Comparison of ENCODE assay signal across 8 mouse cellular contexts in genomic region chr3:96238954-96239793, GRCm38 (mm10). TPM values are rescaled to one million over a fixed set of nuclear protein-coding genes. Genes with fewer than 3 reads are reported as not detected.
DNase-seq lines count a peak whose midpoint lies in the region; ATAC-seq and TF ChIP-seq lines count a peak whose summit lies in the region.
"Not testable (repeated sequence)": the region's sequence is repeated elsewhere in the genome, so short reads cannot be mapped to it uniquely, and the experiment has no call there.

Gene Hist2h3c2 (minus strand): TSS chr3:96239127.

- H3K27me3 ChIP-seq in G1E (ENCODE audit: insufficient read depth, low read length); liver, embryonic 14.5 days (ENCODE audit: control insufficient read depth, insufficient read depth, low read length); midbrain, postnatal 0 days (ENCODE audit: insufficient read depth, low read length): not testable (repeated sequence)

- peak within 1 kb of the TSS; percentile 95 for H3K9ac ChIP-seq in liver, embryonic 14.5 days (replicated peaks)
- not testable (repeated sequence) for H3K9ac ChIP-seq in midbrain, postnatal 0 days (replicated peaks; ENCODE audit: low read length, poor library complexity, severe bottlenecking)

- DNase-seq in G1E (ENCODE audit: low spot score); liver, embryonic 14.5 days (ENCODE audit: low read depth in 3 of 3, low spot score in 3 of 3); midbrain, postnatal 0 days (ENCODE audit: low spot score): not testable (repeated sequence)
- peak; percentile 51 to 67 for DNase-seq in cerebellum, postnatal 10 days
- peak; percentile 32 to 66 for DNase-seq in heart, postnatal 36 days
- peak; percentile 66 for DNase-seq in kidney, postnatal 10 days
- peak; percentile 73 to 89 for DNase-seq in spleen, postnatal 4 days (ENCODE audit: low spot score in 2 of 2)

- peak within 1 kb of the TSS; percentile 98 for H3K27ac ChIP-seq in liver, embryonic 14.5 days
- H3K27ac ChIP-seq in midbrain, postnatal 0 days (ENCODE audit: low read depth, low read length), result not testable (repeated sequence)

- H3K36me3 ChIP-seq in G1E (replicated peaks); liver, embryonic 14.5 days (replicated peaks; ENCODE audit: control insufficient read depth, insufficient read depth, low read depth); midbrain, postnatal 0 days (ENCODE audit: insufficient read depth, low read length): not testable (repeated sequence)

- peak within 1 kb of the TSS; percentile 67 for H3K4me3 ChIP-seq in G1E (ENCODE audit: low read depth, low read length)
- H3K4me3 ChIP-seq in liver, embryonic 14.5 days (ENCODE audit: insufficient read depth in 1 of 2, low read depth in 2 of 2, low read length in 2 of 2), result peak within 1 kb of the TSS; percentile 57 to 73
- H3K4me3 ChIP-seq in midbrain, postnatal 0 days (ENCODE audit: low read depth, low read length), result peak within 1 kb of the TSS; percentile 23

- not testable (repeated sequence) for TF ChIP-seq CTCF in G1E (IDR thresholded peaks at IDR 0.05; ENCODE audit: low read depth, low read length); liver, embryonic 14.5 days (IDR thresholded peaks at IDR 0.05; ENCODE audit: low read depth); midbrain, postnatal 0 days (IDR thresholded peaks at IDR 0.05)

- not testable (repeated sequence) for H3K9me3 ChIP-seq in G1E (replicated peaks); liver, embryonic 14.5 days (ENCODE audit: control insufficient read depth, low read length); midbrain, postnatal 0 days (ENCODE audit: low read length)

- peak within 1 kb of the TSS; percentile 92 for H3K4me2 ChIP-seq in liver, embryonic 14.5 days (ENCODE audit: low read depth)
- H3K4me2 ChIP-seq in midbrain, postnatal 0 days (ENCODE audit: low read depth, low read length, poor library complexity, severe bottlenecking), result peak within 1 kb of the TSS; percentile 42

- peaks cover 29% of the 10 kb centered on the region for H3K4me1 ChIP-seq in G1E (ENCODE audit: insufficient read depth, low read depth, low read length)
- peaks cover 20 to 31% of the 10 kb centered on the region in 2 experiments for H3K4me1 ChIP-seq in liver, embryonic 14.5 days (replicated peaks; ENCODE audit: control insufficient read depth in 2 of 2, insufficient read depth in 2 of 2, low read length in 1 of 2)
- not testable (repeated sequence) for H3K4me1 ChIP-seq in midbrain, postnatal 0 days (ENCODE audit: insufficient read depth, low read length)

- TF ChIP-seq EP300 in liver, embryonic 14.5 days (IDR thresholded peaks at IDR 0.05; ENCODE audit: low read depth), result not testable (repeated sequence)

- intact Hi-C loops in heart, postnatal 36 days (cut with DNase I), result not testable (repeated sequence)

- peak; percentile 77 for ATAC-seq in G1E (ENCODE audit: extremely low read depth, insufficient number of reproducible peaks, low FRiP score, poor library complexity, severe bottlenecking)
- ATAC-seq in frontal cortex, adult (ENCODE audit: low TSS enrichment), result peak; percentile 80
- peak; percentile 78 for ATAC-seq in liver, embryonic 14.5 days (ENCODE audit: insufficient read depth)
- peak; percentile 89 for ATAC-seq in midbrain, postnatal 0 days (ENCODE audit: low FRiP score)

- WGBS in liver, embryonic 14.5 days (ENCODE audit: insufficient replicate concordance), result under 1% methylated on average over 19 of the region's 68 CpGs
- WGBS in midbrain, postnatal 0 days, result 0% methylated on average over 10 of the region's 68 CpGs

RNA-seq across cellular contexts. Expression of gene Hist2h3c2, which starts in this region (rescaled TPM):
- total RNA-seq in G1E (2014; fragmentation: Nextera tagmentation) (847 and 1,420 TPM in 2 replicates), G1E (2017) (558 and 938 TPM in 2 replicates)
- polyA plus RNA-seq in G1E (2012), result 27.5 and 91.2 TPM in 2 replicates
- 10 to 100 TPM in 1 of 2 experiments, 1 to 10 TPM in 1; 8.9 to 10.6 TPM for total RNA-seq in heart, postnatal 36 days (2021)
- 91.6 and 122 TPM in 2 replicates for polyA plus RNA-seq in liver, embryonic 14.5 days (2012; rRNA removed)
- 13.6 and 14.6 TPM in 2 replicates for polyA plus RNA-seq in liver, embryonic 14.5 days (2014; fragmentation: Nextera tagmentation; extraction: Ambion mirVana)
- total RNA-seq in midbrain, postnatal 0 days (2014; rRNA removed), result 67.5 and 182 TPM in 2 replicates
- polyA plus RNA-seq in midbrain, postnatal 0 days (2015; fragmentation: Nextera tagmentation; extraction: Ambion mirVana), result 0.56 and 0.68 TPM in 2 replicates
